Mouse (Mus musculus) kidney, postnatal 0 days (tissue): ENCODE data around the gene Cct3. TPM values are rescaled to one million over a fixed set of nuclear protein-coding genes. Genes with fewer than 3 reads are reported as not detected.

ENCODE experiments used
- ATAC-seq: fragments of 200-750 bp; cut with Nextera tagmentation; replicated peaks from 2 replicates; pipeline ENCODE4 v1.8.0; 2017; ENCODE audit warnings: low read depth, moderate number of reproducible peaks, moderate TSS enrichment, moderate library complexity; ENCODE audit not compliant: low FRiP score
- DNase-seq: peaks from one replicate; pipeline ENCODE4 v3.0.0-alpha.2; 2016; ENCODE audit warnings: low spot score
- H3K27ac ChIP-seq: fragments of 300-500 bp; sonication (generic); 2 replicates; pipeline ENCODE4 v1.5.1; 2014; ENCODE audit warnings: mild to moderate bottlenecking
- H3K27me3 ChIP-seq: fragments of 300-500 bp; sonication (generic); 2 replicates; pipeline ENCODE4 v1.6.1; 2014; ENCODE audit warnings: low read length, mixed read lengths; ENCODE audit not compliant: insufficient read depth
- H3K36me3 ChIP-seq: fragments of 300-500 bp; sonication (generic); 2 replicates; pipeline ENCODE4 v1.6.1; 2014; ENCODE audit warnings: low read length, mixed read lengths; ENCODE audit not compliant: insufficient read depth
- H3K4me1 ChIP-seq: fragments of 300-500 bp; sonication (generic); replicated peaks from 2 replicates; pipeline ENCODE4 v1.6.1; 2014; ENCODE audit warnings: antibody characterized with exemption, low read length, mixed read lengths; ENCODE audit not compliant: insufficient read depth
- H3K4me2 ChIP-seq: fragments of 300-500 bp; sonication (generic); 2 replicates; pipeline ENCODE4 v1.6.1; 2014; ENCODE audit warnings: mild to moderate bottlenecking, low read length, moderate library complexity, mixed read lengths
- H3K4me3 ChIP-seq: fragments of 300-500 bp; sonication (generic); replicated peaks from 2 replicates; pipeline ENCODE4 v1.5.1; 2014; ENCODE audit warnings: low read depth, low read length
- H3K9ac ChIP-seq: fragments of 300-500 bp; sonication (generic); 2 replicates; pipeline ENCODE4 v1.6.1; 2014; ENCODE audit warnings: low read depth, low read length
- H3K9me3 ChIP-seq: fragments of 300-500 bp; sonication (generic); replicated peaks from 2 replicates; pipeline ENCODE4 v1.6.1; 2016; ENCODE audit warnings: low read length, inconsistent platforms, mixed read lengths
- CTCF ChIP-seq: IDR thresholded peaks from 2 replicates; pipeline ENCODE4 v1.5.1; 2016; ENCODE audit warnings: antibody characterized with exemption, low read depth, mild to moderate bottlenecking, moderate library complexity
- WGBS: fragments of 180-500 bp; shearing (Covaris S2); extraction: QIAGEN DNeasy Blood & Tissue Kit; methylation state at CpG from one replicate; pipeline ENCODE4 v1.1.7; 2014; 5-methylcytosine and 5-hydroxymethylcytosine counted together
- polyA plus RNA-seq: library from polyadenylated mRNA; unstranded; fragments of >200 nt; fragmentation: Nextera tagmentation; extraction: Ambion mirVana; gene quantifications from 2 replicates; pipeline ENCODE4 v1.2.1, GENCODE M21; 2015

Gene Cct3
- polyA plus RNA-seq, 1 experiment from 2014 or later, result 373 TPM

- H3K9ac ChIP-seq, result peak within 1 kb of the TSS; percentile 78
- under 1% methylated on average over 10 of the region's 10 CpGs for WGBS
- H3K27ac ChIP-seq, result peak within 1 kb of the TSS; percentile 54; the same call in 1 of the 2 replicates
- DNase-seq (peak; percentile 90), ATAC-seq (peak; percentile 73)
- peak within 1 kb of the TSS; percentile 72 for H3K4me3 ChIP-seq
- H3K4me1 ChIP-seq, result peaks cover 9% of the 10 kb centered on the region
- no peak for TF ChIP-seq CTCF
- peaks cover 31% of the 10 kb centered on the region for H3K36me3 ChIP-seq
- no peaks in the 10 kb centered on the region for H3K9me3 ChIP-seq
- H3K4me2 ChIP-seq, result peak within 1 kb of the TSS; percentile 91
- no peaks in the 10 kb centered on the region for H3K27me3 ChIP-seq
Observed at GRCm38 (mm10) chr3:88324951-88325405, 28.1 kb downstream of the Cct3 start, which contains the start of gene Glmp. TSS of gene Glmp (plus strand) at chr3:88325023.

- no peak for TF ChIP-seq CTCF
- ATAC-seq (no peak), DNase-seq (no peak)
- no peak overlapping the region for H3K27ac ChIP-seq
- H3K9ac ChIP-seq, result no peak overlapping the region
- H3K4me3 ChIP-seq, result no peak overlapping the region
- H3K36me3 ChIP-seq, result 0 out of 2 replicates have a peak, but pooled peaks cover 3% of the 10 kb centered on the region
- 60% methylated on average over 5 of the region's 5 CpGs for WGBS
- H3K9me3 ChIP-seq, result no peaks in the 10 kb centered on the region
- no peak overlapping the region for H3K4me2 ChIP-seq
- peaks cover 11% of the 10 kb centered on the region for H3K4me1 ChIP-seq
- H3K27me3 ChIP-seq, result no peaks in the 10 kb centered on the region
Observed at GRCm38 (mm10) chr3:88328956-88329355, 32.0 kb downstream of the Cct3 start.

DNA sequence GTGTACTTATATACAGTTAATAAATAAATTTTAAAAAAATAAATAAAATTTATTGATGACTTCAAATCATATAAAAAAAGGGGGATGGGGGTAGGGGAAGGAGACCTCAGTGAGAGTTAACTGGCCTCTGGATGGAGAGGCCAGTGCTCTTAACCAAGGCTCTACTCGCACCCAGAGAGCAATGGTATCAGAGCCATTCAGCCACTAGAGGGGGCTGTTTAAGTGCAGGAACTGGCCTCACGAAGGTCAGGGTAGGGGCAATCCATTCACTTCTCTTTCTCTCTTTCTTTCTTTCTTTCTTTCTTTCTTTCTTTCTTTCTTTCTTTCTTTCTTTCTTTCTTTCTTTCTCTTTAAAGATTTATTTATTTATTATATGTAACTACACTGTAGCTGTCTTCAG lies 34.4 kb downstream of the Cct3 start:
- TF ChIP-seq CTCF, result peak; percentile 67
- Histone ChIP-seq H3K36me3 (0 out of 2 replicates have a peak, but pooled peaks cover 3% of the 10 kb centered on the region), H3K4me3 (no peak overlapping the region), H3K4me2 (no peak overlapping the region), H3K9ac (no peak overlapping the region), H3K9me3 (no peaks in the 10 kb centered on the region), H3K27me3 (no peaks in the 10 kb centered on the region), H3K4me1 (peaks cover 14% of the 10 kb centered on the region), H3K27ac (no peak overlapping the region)
- no peak for ATAC-seq
- DNase-seq, result peak; percentile 44
- 48% methylated on average over 2 of the region's 2 CpGs for WGBS

DNA sequence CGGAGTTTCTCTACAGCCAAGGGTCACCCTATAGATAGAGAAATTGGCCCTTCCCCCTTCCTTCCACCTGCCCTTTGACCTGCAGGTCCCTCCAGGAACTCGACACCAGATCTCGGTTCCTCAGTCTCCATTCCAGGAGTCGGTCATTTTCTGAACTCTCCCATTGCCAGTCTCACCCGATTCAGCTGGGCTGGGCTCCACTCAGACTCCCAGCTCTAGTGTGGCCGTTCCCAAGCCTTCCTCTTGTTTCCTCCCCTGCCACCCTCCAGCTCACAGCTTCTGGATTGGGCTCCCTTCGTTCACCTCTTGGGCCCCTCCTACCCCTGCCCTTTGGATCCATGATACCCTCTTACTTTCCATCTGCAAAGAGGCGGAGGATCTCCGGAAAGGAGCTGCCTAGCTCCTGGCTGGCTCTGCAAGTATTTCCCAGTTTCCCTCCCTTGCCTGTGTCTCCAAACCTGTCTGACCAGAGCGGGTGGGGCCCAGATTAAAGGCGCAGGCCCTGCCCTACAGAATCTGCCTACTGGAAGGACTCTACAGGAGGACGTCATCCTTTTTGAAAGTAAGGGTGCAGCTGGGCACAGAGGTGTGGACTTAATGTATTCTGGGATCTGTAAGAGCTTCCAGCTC lies 37.2 kb downstream of the Cct3 start:
- peak overlapping the region; percentile 37; the same call in 1 of the 2 replicates for H3K9ac ChIP-seq
- DNase-seq (no peak), ATAC-seq (no peak)
- H3K4me1 ChIP-seq, result peaks cover 17% of the 10 kb centered on the region
- WGBS, result 48% methylated on average over 12 of the region's 12 CpGs
- peak overlapping the region; percentile 80 for H3K4me2 ChIP-seq
- no peaks in the 10 kb centered on the region for H3K36me3 ChIP-seq
- peak overlapping the region; percentile 8; the same call in 1 of the 2 replicates for H3K27ac ChIP-seq
- no peaks in the 10 kb centered on the region for H3K27me3 ChIP-seq
- TF ChIP-seq CTCF, result no peak
- peak overlapping the region; percentile 0; the same call in 1 of the 2 replicates for H3K4me3 ChIP-seq
- H3K9me3 ChIP-seq, result no peaks in the 10 kb centered on the region

DNA sequence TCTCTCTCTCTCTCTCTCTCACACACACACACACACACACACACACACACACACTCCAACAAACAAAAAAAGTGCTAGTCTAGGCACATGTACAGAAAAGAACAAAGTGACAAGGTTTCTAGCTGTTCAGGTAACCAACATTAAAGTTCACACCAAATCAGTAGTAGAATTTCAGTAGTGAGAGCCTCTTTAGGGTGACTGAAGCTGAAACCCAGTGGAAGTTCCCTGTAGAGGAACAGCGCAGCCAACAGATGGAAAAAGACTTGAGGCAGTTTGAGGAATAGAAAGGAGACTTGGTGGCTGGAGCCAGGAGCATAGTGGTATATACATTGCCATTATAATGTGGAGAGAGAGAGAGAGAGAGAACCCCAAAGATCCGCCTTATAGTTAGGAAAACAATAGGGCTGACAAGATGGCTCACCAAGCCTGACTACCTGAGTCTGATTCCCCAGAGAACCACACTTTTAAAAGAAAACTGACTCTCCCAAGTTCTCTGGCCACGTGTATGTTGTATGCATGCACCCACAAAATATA lies 38.1 kb downstream of the Cct3 start:
- ATAC-seq, result no peak
- peak overlapping the region; percentile 84 for H3K9ac ChIP-seq
- H3K4me1 ChIP-seq, result peaks cover 17% of the 10 kb centered on the region
- no peak for DNase-seq
- H3K27me3 ChIP-seq, result no peaks in the 10 kb centered on the region
- H3K9me3 ChIP-seq, result no peaks in the 10 kb centered on the region
- H3K27ac ChIP-seq, result peak overlapping the region; percentile 88
- TF ChIP-seq CTCF, result no peak
- no peaks in the 10 kb centered on the region for H3K36me3 ChIP-seq
- peak overlapping the region; percentile 62 for H3K4me3 ChIP-seq
- H3K4me2 ChIP-seq, result peak overlapping the region; percentile 80
- 31% methylated on average over 3 of the region's 3 CpGs for WGBS

- peak; percentile 37; the same call in 1 of the 2 replicates for ATAC-seq
- Histone ChIP-seq H3K27me3 (no peaks in the 10 kb centered on the region), H3K4me3 (peak overlapping the region; percentile 62), H3K9ac (peak overlapping the region; percentile 84), H3K4me2 (peak overlapping the region; percentile 80), H3K27ac (peak overlapping the region; percentile 88), H3K9me3 (no peaks in the 10 kb centered on the region), H3K4me1 (peaks cover 17% of the 10 kb centered on the region), H3K36me3 (no peaks in the 10 kb centered on the region)
- TF ChIP-seq CTCF, result no peak
- WGBS, result under 1% methylated on average over 27 of the region's 27 CpGs
- DNase-seq, result peak; percentile 25
Observed at GRCm38 (mm10) chr3:88335436-88336053, 38.6 kb downstream of the Cct3 start.
